ENCODE assay signal across 18 mouse cellular contexts in the genomic region with DNA sequence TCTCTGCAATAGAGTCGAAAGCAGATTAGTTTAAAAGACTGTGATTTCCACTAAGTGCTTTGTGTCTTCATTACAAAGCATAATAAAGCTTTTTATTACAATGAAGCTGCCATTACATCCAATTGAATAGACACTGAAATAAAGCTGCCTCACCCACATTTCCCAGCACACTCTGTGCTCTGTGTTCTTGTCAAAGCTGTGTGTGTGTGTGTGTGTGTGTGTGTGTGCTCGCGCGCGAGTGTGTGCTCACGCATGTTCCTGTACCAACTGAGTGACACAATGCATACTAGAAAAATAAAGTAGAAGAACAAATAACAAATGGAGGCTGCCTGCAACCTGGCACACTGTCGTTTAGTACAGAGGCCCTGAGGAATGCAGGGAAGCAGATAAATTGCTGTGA.
A peak's percentile ranks its signal among the peaks of the same experiment; 100 is the strongest.
DNase-seq lines count a peak whose midpoint lies in the region; ATAC-seq and TF ChIP-seq lines count a peak whose summit lies in the region.
"Had no signal": no experiment of that assay in that cellular context is flagged by ENCODE, and none has a peak within 500 bp of the region (broad histone marks: within the 10 kb centered on the region; RNA-seq: fewer than 3 reads in every experiment).

No protein-coding gene starts in this region.

- 57% methylated on average over 7 of the region's 7 CpGs for WGBS in neural tube, embryonic 13.5 days
- WGBS in hindbrain, postnatal 0 days = 65% methylated on average over 7 of the region's 7 CpGs

- intact Hi-C loops in heart, postnatal 36 days (cut with DNase I) = no loop called here

- peaks cover 37% of the 10 kb centered on the region for H3K4me1 ChIP-seq in neural tube, embryonic 13.5 days (replicated peaks)
- H3K4me1 ChIP-seq in hindbrain, postnatal 0 days (ENCODE audit: insufficient read depth, low read length) = 0 out of 2 replicates have a peak, but pooled peaks cover 5% of the 10 kb centered on the region
- H3K4me1 ChIP-seq: embryonic facial prominence, embryonic 10.5 days; kidney, embryonic 15.5 days had no signal

- H3K9ac ChIP-seq in neural tube, embryonic 13.5 days = no peak overlapping the region
- H3K9ac ChIP-seq in hindbrain, postnatal 0 days (replicated peaks; ENCODE audit: low read length) = no peak overlapping the region
- H3K9ac ChIP-seq: kidney, embryonic 15.5 days; liver, postnatal 0 days had no signal

- 0 out of 2 replicates have a peak, but pooled peaks have one; percentile 15 for ATAC-seq in neural tube, embryonic 13.5 days (ENCODE audit: low read depth)
- ATAC-seq in hindbrain, postnatal 0 days = 0 out of 2 replicates have a peak, but pooled peaks have one; percentile 35
- ATAC-seq: intestine, embryonic 16.5 days; liver, postnatal 0 days had no signal

- no peaks in the 10 kb centered on the region for H3K27me3 ChIP-seq in neural tube, embryonic 13.5 days
- no peaks in the 10 kb centered on the region for H3K27me3 ChIP-seq in hindbrain, postnatal 0 days (ENCODE audit: insufficient read depth, low read length)
- H3K27me3 ChIP-seq: kidney, embryonic 15.5 days had no signal

- no peaks in the 10 kb centered on the region for H3K36me3 ChIP-seq in neural tube, embryonic 13.5 days
- no peaks in the 10 kb centered on the region for H3K36me3 ChIP-seq in hindbrain, postnatal 0 days (ENCODE audit: insufficient read depth, low read length)
- H3K36me3 ChIP-seq: embryonic facial prominence, embryonic 10.5 days; kidney, embryonic 15.5 days had no signal

- H3K4me3 ChIP-seq in neural tube, embryonic 13.5 days = no peak overlapping the region
- H3K4me3 ChIP-seq in hindbrain, postnatal 0 days (ENCODE audit: low read length) = no peak overlapping the region
- H3K4me3 ChIP-seq: embryonic facial prominence, embryonic 10.5 days; kidney, embryonic 15.5 days had no signal

- no peak overlapping the region for H3K4me2 ChIP-seq in neural tube, embryonic 13.5 days
- no peak overlapping the region for H3K4me2 ChIP-seq in hindbrain, postnatal 0 days (ENCODE audit: low read depth, low read length)
- H3K4me2 ChIP-seq: heart, embryonic 11.5 days; kidney, embryonic 15.5 days had no signal

- no peaks in the 10 kb centered on the region for H3K9me3 ChIP-seq in neural tube, embryonic 13.5 days
- H3K9me3 ChIP-seq in hindbrain, postnatal 0 days (ENCODE audit: low read length) = no peaks in the 10 kb centered on the region
- H3K9me3 ChIP-seq: embryonic facial prominence, embryonic 10.5 days; kidney, embryonic 15.5 days had no signal

- no peak for TF ChIP-seq CTCF in hindbrain, postnatal 0 days (IDR thresholded peaks at IDR 0.05; ENCODE audit: low read depth)

- H3K27ac ChIP-seq in neural tube, embryonic 13.5 days (replicated peaks) = peak overlapping the region; percentile 81
- H3K27ac ChIP-seq in hindbrain, postnatal 0 days = no peak overlapping the region
- H3K27ac ChIP-seq: embryonic facial prominence, embryonic 10.5 days; kidney, embryonic 15.5 days had no signal

- peak; percentile 18 for DNase-seq in heart, adult 11 months
- no peak for DNase-seq in heart, postnatal 36 days
- DNase-seq in neural tube, embryonic 10.5 days (ENCODE audit: extremely low spot score, low spot score) = no peak
- no peak for DNase-seq in hindbrain, postnatal 0 days (ENCODE audit: low spot score)
- DNase-seq in embryo, embryonic 11 days = no peak
- no peak for DNase-seq in right cerebral cortex, postnatal 36 days (ENCODE audit: low spot score in 2 of 2)
- no peak for DNase-seq in ovary, adult 18-20 months (ENCODE audit: low spot score)
- DNase-seq: cerebellum, postnatal 10 days; heart, postnatal 14 days; liver; liver, postnatal 0 days; lung, postnatal 14 days; thymus, postnatal 4 days had no signal
